Mouse (Mus musculus): ENCODE results near the gene Atp6ap1l. TPM values are rescaled to one million over a fixed set of nuclear protein-coding genes. Genes with fewer than 3 reads are reported as not detected.

The Atp6ap1l gene
- total RNA-seq, 2 experiments from 2014 or later, result 0.35 to 0.41 TPM

Other genes starting within 250 kb of the Atp6ap1l start
- gene Rps23, start 17.6 kb upstream of the Atp6ap1l start, total RNA-seq (2021), result 100 to 1,000 TPM; 236 to 256 TPM